Mouse (Mus musculus) kidney, postnatal 36 days (tissue): ENCODE data around the gene Plppr5.

Experiments
- DNase-seq, 2 experiments: peaks; one replicate each; pipeline ENCODE4 v3.0.0; 2021 to 2022; ENCODE audit warnings: mixed read lengths in 2 of 2

Plppr5 gene

DNA sequence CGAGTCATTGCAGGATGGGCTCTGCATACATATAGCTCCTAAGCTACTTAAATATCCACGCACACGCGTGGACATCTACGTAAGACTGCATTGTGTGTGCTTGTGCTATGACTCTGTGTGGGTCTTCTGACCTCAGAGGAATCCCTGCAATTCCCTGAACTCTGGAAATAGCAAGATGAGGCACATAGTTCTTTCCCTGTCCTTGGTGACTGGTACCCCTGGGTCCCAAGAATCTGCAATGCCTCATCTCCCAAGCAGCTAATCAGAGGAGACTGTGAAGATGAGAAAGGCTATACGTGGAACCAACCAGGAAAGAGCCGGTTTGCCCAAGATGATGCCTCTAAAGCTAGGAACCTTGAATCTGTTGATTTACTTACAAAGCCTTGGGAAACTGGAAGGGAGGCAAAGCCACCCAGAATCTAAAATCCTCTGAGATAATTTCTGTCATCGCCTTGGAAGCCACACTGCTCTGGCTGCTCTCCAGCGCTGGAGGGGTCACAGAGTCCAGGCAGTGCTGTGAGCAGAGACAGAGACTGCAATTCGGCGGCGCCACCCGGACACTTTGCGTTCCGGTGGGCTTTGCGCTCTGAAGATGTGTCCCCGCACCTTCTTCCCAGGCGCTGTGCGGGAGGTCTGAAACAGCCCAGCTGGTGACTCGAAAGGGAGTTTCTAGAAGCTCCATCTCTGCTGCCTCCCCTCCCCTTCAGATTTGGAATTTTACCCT is at the start of gene Plppr5:
Gene Plppr5, plus strand, starts transcription at position 308 of the 724 bp plus-strand sequence.
- peak in 1 of 2 experiments; percentile 36 for DNase-seq

DNA sequence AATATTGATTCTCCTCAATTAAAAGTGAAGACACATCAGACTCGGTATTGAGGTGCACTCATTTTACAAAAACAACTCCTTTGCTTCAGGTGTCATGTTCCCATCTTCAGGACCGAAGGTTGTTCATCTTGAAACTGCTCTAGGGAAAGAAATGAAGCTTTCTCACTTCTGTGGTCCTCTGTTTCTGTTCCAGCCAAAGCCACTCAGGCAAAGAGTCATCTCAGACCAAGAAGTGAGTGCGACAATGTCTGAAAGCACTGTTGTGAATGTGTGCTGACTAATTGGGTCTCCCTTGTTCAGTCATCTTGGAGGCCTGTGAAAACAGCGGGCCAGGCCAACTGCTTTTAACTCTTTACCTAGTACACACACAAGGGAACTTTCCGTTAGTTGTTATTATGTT is 24.7 kb upstream of the Plppr5 start:
- DNase-seq, result no peak

DNA sequence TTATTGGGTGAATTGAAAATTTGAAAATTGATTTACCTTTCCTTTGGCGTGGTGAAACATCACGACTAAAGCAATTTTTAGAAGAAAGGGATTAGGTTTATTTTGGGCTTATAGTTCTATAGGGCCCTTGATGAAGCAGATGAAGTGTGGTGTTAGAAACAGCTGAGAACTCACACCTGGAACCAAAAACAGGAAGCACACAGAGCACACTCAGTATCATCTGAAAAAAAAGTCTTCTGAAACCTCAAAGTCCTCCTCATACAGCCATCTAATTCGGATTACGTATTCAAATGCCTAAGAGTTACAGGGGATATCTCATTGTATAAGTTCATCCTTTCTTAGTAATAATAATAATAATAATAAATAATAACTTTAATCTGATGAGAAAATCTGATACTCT is 24.1 kb upstream of the Plppr5 start:
- no peak for DNase-seq

DNA sequence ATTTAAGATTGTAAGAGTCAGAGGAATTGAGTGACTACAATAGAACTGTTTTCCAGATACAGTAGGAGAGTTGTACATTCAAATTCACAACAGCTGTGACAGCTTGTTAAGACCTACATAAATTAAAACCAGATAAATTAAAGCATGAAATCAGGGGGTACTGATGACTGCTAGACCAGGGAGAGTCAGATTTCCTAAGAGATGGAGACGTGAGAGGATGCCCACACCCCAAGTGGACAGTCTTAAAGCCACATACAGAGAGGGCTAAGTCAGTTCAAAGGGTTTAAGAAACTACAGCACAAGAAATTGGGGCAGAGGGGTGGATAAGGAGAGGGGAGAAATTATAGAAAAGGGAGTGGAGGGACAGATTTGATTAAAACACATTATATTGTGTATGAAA is 17.7 kb upstream of the Plppr5 start:
- DNase-seq, result no peak

DNA sequence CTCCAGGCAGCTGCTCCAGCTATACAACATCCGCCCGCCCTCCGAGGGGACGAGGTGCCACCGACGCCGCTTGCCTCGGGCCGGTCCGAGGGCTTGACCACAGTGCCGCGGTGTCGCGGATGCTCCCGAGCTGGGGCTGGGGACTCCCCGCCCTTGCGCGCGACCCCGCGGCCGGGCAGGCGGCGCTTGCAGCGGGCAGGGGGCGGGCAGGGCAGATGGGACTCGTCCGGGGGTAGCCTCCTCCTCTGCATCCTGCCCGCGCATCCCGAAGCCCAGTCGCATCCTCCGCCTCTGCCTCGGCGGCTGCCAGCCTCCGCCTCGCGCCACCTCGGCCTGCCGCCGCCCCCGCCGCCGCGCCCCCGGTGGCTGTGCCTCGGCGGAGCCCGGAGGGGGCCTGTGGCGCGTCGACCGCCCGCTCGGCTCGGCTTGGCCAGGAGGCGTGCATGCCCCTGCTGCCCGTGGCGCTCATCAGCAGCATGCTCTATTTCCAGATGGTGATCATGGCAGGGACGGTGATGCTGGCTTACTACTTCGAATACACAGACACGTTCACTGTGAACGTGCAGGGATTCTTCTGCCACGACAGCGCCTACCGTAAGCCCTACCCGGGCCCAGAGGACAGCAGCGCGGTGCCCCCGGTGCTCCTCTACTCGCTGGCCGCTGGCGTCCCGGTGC is 754 bp downstream of the Plppr5 start:
- peak in 1 of 2 experiments; percentile 2 for DNase-seq

DNA sequence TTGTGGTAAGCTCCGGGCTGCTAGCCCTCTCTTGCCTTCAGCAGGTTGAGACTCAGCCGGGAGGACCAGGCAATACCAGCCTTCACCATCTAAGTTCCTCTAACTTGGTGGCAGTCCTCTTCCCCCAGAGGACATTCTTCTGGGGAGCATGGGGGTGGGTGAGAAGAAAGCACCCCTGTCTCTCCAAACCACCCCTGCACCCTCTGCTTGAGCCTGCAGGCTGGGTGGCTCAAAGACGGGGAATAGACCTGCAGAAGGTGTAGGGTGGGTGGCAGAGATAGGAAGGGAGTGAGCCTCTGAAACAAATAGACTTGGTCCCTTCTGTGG is 1.3 kb downstream of the Plppr5 start:
- DNase-seq, result no peak

DNA sequence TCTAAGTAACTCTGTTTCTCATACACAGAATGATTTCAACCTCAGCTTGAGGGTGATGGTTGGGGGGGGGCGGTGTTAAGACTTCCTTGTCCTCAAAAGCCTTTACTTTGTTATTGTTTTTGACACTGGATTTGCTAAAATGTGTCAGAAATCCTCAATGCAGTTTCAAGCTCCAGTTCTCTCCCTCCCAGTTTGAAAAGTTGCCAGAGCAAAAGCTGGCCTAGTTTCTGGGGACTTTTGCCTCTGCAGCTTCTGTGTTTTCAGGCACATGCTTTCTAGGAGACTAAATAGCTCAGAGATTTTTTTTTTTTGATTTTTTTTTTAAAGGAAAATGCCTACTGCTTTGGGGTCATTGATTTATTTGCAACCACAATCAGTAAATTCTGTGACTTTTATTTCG is 2.7 kb downstream of the Plppr5 start:
- no peak for DNase-seq

DNA sequence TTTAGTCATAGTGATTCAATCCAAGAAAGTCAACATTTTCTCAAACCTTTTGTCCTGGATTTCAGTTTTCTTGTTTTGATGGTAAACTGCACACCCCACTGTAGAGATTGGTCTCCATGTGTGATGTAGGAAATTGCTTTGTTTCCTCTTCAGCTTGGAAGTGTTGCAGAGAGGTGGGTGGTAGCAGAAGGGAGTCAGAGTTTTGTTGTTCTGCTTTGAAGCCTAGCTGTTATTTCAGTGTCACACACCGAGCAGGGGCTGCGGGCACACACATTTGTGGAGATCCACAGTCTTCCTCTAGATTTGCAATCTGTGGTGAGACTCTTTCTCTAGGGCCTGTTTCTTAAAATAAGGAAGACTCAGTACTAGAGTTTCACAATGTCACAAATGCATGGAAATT is 8.0 kb downstream of the Plppr5 start:
- no peak for DNase-seq

DNA sequence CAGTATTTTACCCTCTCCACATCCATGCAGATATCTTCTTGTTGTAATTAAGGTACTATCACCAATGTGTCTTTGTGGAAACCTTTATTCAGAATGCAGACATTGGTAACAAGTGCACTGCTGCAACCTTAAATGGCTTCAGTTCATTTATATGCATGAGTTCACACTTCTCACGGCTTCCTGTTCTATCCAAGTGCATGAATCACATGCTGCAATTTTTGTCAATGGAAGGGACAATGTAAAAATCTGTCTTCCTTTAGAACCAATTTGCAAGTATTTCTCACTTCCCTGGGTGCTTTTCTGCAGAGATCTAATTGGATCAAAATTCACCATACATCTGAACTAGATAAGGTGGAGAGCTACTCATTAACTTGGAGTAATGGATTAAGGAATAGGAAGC is 27.8 kb downstream of the Plppr5 start:
- no peak for DNase-seq

DNA sequence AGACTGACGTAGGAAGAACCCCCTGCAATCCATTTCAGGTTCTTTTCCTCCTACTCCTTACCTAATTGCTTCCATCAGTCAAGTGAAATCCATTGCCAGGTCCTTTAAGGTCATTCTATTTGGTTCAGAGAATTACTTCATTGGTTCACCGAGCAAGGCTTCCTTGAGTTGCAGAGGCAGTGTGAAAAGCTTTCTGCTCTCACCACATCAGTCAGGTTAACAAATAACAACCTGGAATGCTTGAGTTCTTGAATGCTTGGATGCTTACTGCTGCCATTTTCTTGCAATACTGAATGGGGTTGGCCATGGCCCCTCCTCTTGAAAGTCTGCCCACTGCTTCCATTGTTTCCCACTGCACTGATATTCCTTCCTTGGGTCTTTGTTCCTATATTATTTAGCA is 28.8 kb downstream of the Plppr5 start:
- DNase-seq, result no peak

DNA sequence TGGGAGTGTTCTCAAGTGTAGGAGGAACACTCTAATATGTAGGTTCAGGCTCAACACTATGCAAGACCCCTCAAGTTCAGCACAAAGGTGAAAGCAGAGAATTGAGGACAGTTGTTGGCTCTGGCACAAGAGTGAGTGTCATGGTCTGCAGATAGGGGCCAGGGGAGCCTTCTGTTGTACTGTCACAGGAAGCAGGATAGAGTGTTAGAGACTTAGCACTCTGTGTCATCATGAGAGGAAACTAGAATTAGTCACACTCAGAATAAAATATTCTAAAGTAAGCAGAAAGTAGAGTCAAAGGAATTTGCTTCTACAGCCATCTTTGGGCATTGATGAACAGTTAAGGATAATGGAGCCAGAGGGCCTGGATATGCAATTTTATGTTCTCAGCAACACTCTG is 31.7 kb downstream of the Plppr5 start:
- DNase-seq, result no peak

DNA sequence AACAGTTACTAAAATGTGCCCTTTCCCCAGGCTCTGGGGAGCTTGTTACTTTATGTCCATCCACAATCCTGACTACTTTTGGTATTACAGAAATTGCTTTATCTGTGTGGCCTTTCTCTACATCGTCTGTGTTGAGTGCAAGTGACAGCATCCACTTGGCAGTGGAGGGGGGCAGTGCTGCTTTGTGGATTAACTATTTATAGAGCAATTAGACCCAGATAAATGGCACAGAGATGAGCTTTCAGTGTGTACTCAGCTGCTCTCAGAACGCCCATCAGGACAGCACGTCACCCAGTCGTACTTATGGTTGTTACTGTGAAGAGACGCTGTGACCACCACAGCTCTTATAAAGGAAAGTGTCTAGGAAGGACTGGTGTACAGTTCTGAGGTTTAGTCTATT is 36.8 kb downstream of the Plppr5 start:
- DNase-seq, result no peak

DNA sequence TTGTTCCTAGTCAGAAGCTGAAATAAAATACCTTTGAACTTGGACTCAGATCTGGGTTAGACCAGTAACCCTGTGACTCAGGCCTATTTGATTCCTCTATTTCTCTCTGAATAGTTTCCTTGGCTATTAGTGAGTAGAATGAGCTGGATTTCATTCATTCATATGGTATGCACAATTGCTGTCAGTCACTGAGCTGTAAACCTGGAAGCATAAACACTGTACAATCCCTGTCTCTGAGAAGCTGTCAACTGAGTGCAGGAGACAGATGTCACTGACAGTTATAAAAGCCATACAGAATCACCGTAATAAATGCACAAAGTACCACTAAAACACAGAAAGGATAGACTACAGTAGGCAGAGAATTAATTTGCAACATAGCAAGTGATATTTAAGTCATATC is 40.2 kb downstream of the Plppr5 start:
- DNase-seq, result no peak

DNA sequence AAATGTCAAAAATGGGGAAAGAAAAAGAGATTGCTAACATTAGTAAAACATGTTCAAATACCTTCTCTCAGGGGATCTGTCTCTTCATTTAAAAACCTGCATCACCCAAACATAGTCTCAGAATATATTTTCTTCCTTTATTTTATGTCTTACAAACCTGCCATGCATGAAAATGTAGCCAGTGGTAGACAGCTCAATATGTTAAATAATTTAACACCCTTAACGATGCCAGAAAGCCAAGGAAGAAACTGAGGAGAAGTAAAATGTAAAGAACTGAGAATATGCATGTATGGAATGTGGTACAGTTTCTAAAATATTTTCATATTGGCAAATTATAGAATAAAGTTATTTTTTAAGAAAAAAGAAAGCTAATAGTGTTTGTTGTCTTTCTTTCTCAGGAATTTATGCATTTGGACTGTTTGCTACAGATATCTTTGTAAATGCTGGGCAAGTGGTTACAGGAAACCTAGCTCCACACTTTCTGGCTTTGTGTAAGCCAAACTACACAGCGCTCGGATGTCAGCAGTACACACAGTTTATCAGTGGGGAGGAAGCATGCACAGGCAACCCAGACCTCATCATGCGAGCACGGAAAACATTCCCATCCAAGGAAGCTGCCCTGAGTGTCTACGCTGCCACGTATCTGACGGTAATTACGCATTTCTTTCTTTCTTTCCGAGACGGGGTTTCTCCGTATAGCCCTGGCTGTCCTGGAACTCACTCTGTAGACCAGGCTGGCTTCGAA is 50.8 kb downstream of the Plppr5 start:
- no peak for DNase-seq

DNA sequence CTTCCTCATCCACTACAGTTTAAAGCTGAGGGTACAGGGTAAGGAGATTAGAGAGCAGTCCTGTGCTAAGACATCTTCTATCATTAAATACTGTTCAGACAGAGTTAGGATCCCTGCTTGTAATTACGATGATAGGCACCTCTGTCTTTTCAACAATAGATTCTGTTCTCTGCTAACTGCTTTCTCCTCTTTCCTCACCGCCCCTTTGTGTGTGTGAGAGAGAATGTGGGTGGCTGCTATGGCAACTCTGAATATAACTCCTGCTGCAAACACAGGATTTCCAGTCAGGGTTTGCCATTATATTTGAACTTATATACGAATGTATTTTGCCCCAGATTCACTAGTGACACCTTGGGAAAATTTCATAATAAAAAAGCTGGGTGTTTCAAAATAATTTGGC is 54.2 kb downstream of the Plppr5 start:
- DNase-seq, result no peak

DNA sequence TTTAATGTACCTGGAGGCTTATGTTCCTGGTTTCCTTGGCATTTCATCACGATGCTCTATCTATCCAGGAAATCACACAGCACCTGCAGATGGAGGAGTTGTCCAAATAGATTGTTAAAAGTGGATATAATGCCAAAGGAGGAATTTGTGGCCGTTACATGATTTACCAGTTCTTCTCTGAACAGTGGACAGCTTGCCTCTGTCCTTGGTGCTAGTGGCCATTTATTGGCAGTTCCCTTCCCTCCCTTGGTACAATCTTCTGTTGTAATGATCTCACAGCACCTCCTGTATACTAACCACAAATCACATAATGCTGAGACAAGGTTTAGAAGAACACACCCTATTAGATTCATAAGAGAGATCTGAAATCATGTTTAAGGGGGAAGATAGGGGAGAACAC is 55.7 kb downstream of the Plppr5 start:
- DNase-seq, result no peak

DNA sequence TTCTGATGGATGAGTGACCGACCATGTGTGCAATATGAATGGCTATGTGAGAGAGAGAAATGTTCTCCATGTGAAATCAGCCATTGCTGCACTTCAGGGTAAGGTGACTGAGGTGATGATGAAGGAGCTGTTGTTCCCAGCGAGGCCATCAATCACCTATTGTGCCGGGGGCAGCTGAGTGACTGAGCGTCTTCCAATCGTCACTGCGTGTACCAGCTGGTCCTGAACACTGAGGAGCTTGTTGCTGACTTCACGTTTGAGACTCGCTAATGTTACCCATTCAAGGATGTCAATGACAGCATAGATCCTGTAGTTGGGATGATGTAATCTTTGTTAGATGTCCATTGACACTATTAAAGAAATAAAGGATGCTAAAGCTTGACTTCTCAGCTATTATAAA is 74.0 kb downstream of the Plppr5 start:
- no peak for DNase-seq

DNA sequence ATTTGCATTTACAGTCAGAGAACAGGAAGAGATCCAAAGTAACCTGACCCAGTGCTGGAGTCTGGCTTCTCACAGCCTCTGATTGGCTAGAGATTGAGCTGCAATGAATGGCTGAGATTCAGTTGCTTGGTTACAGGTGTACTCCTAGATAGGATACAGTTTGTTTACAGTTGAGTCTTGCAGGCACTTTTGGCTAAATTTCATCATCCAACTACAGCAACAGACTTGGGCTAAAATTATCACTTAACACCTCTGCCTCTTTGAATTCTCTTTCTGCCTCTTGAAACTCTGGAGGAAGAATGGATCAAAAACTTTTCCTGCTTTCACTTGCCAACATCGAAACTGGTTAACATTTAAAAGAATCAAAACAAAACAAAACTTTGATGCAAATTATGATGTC is 89.7 kb downstream of the Plppr5 start:
- DNase-seq, result no peak

DNA sequence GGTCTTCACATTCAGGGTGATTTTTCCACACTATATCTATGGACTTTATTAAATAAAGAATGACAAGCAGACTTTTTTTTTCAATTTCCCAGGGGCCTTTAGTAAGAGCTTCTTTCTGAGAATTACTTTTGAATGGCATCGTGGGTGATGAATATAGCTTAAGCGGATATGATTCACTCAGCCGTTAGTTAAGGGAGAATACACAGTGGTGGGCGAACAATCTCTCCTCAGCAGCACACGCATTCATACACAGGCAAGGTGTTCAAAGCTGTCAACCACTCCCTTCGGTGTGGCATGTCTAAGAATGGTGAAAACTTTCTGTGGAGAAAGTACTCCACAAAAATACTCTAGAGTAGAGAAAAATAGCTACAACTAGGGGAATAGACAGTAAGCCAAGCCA is 104.6 kb downstream of the Plppr5 start:
- no peak for DNase-seq

DNA sequence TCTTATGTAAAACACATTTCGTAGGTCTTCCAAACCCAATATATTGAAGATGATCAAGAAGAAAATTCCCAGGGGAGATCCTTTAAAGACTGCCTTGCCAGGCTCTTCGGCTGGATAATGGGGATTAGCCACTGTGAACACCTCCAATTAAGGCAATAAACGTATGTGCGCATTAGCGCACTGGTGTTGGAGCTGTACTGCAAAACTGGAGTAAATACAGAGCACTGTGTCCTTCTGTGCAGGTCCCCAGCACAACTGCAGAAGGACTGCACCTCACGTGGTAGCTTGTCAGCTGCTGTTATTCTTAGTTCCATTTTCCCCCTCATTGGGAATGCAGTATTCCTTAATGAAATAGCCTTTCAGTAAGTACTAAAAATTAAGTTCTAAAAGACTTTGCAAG is 110.0 kb downstream of the Plppr5 start:
- DNase-seq, result no peak

DNA sequence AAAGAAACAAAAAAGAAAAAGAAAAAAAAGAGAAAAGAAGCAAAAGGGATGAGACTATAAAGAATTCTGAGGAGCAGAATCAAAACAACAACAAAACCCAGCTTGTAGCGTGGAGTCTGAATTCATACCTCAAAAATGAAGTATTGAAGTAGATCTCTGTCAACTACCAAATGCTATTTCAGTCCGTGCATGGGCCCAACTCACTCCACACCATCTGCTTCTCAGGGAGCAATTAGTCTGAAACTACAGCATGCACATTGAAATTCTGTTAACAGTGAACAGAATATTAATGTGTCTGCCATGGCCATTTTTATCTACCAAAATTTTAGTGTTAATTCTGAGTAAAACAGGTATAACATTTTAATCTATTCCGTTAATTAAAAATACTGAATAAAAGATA is 111.4 kb downstream of the Plppr5 start:
- no peak for DNase-seq

DNA sequence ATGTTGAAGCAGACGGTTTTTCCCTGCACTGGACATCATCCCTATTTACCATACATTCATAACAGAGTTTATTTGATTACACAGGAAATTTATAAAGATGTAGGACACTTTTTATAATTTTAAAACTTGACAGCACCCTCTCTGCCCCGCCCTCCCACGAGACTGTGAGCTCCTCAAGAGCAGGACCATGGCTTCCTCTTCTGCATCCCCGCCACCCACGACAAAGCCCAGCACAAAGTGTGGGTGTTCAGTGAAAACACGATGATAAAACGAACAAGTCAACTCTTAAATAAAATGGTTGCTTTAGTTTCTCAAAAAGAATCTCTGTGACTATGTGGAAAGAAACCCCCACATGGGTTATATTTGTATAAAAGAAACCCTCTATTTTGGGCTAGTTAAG is 112.0 kb downstream of the Plppr5 start:
- DNase-seq, result no peak

DNA sequence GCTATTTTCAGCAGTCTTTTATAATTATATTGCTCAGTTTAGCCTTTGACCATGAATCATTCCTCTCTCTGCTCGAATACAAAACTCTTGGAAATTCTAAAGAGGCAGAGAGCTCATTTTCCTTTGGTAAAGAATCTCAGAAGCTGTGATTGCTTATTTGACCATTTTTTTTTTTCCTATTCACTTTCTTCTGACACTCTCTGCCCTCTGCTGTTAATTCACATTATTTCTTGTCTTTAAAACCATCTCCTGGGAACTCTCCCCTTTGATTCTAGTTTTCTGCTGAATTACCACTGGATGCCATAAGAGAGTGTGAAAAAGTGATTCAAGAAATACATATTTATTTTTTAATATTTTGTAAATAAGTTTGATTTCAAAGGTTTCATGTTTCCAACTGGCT is 120.1 kb downstream of the Plppr5 start:
- DNase-seq, result no peak

DNA sequence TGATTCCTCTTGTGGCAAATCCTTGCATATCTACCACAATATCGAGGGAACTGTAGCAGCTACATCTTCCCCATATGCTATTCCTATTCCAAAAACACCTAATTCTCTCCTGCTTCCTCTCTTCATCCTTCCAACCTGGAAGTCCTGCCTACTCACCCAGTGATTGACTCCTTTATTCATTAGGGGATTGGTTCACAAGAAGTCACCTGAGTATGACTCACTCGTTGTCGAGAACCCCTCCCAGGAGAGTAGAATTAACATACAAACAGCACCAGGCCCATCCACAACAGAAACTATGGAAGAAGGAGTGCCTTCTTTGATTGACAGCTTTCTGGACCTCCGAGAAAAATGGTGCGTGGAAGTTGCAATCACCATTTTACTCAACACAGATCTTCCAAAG is 121.7 kb downstream of the Plppr5 start:
- DNase-seq, result no peak
